Mouse (Mus musculus) embryonic facial prominence, embryonic 14.5 days (tissue): ENCODE data around the gene Vmn2r99. TPM values are rescaled to one million over a fixed set of nuclear protein-coding genes. Genes with fewer than 3 reads are reported as not detected.

Experiments
- ATAC-seq: fragments of 200-750 bp; cut with Nextera tagmentation; 2 replicates; pipeline ENCODE4 v1.8.0; 2017; ENCODE audit warnings: low read depth, moderate number of reproducible peaks, moderate TSS enrichment
- DNase-seq: peaks from one replicate; pipeline ENCODE4 v3.0.0-alpha.2; 2015; ENCODE audit warnings: low spot score
- H3K27ac ChIP-seq: fragments of 300-500 bp; sonication (generic); replicated peaks from 2 replicates; pipeline ENCODE4 v1.5.1; 2014; ENCODE audit warnings: low read depth, mild to moderate bottlenecking, low read length, moderate library complexity
- H3K27me3 ChIP-seq: fragments of 300-500 bp; sonication (generic); replicated peaks from 2 replicates; pipeline ENCODE4 v1.6.1; 2014; ENCODE audit warnings: low read length; ENCODE audit not compliant: control insufficient read depth, insufficient read depth
- H3K36me3 ChIP-seq: fragments of 300-500 bp; sonication (generic); 2 replicates; pipeline ENCODE4 v1.6.1; 2014; ENCODE audit warnings: low read length, mixed read lengths; ENCODE audit not compliant: control insufficient read depth, insufficient read depth
- H3K4me1 ChIP-seq: fragments of 300-500 bp; sonication (generic); 2 replicates; pipeline ENCODE4 v1.6.1; 2014; ENCODE audit warnings: antibody characterized with exemption, low read length; ENCODE audit not compliant: control insufficient read depth, insufficient read depth
- H3K4me2 ChIP-seq: fragments of 300-500 bp; sonication (generic); 2 replicates; pipeline ENCODE4 v1.6.1; 2014; ENCODE audit warnings: low read depth, mild to moderate bottlenecking, low read length, moderate library complexity, mixed read lengths
- H3K4me3 ChIP-seq: fragments of 300-500 bp; sonication (generic); 2 replicates; pipeline ENCODE4 v1.5.1; 2014; ENCODE audit warnings: low read depth, mild to moderate bottlenecking, low read length
- H3K9ac ChIP-seq: fragments of 300-500 bp; sonication (generic); 2 replicates; pipeline ENCODE4 v1.6.1; 2014; ENCODE audit warnings: low read depth, mild to moderate bottlenecking, low read length, moderate library complexity, mixed read lengths
- H3K9me3 ChIP-seq: fragments of 300-500 bp; sonication (generic); 2 replicates; pipeline ENCODE4 v1.6.1; 2016; ENCODE audit warnings: low read length; ENCODE audit not compliant: control insufficient read depth
- WGBS: fragments of 180-500 bp; shearing (Covaris S2); extraction: QIAGEN DNeasy Blood & Tissue Kit; methylation state at CpG from one replicate; pipeline ENCODE4 v1.1.7; 2014; 5-methylcytosine and 5-hydroxymethylcytosine counted together
- polyA plus RNA-seq: library from polyadenylated mRNA; unstranded; fragments of >200 nt; fragmentation: Nextera tagmentation; extraction: Ambion mirVana; gene quantifications from 2 replicates; pipeline ENCODE4 v1.2.1, GENCODE M21; 2014

The Vmn2r99 gene
- polyA plus RNA-seq, result not detected in 2 replicates

GRCm38 (mm10) chr17:19361649-19362048, at the start of gene Vmn2r99:
Gene Vmn2r99, plus strand, starts transcription at chr17:19361949.
- Histone ChIP-seq H3K9me3 (no peaks in the 10 kb centered on the region), H3K36me3 (no peaks in the 10 kb centered on the region), H3K4me3 (no peak within 1 kb of the TSS), H3K27ac (no peak within 1 kb of the TSS), H3K9ac (no peak within 1 kb of the TSS), H3K4me2 (no peak within 1 kb of the TSS), H3K4me1 (no peaks in the 10 kb centered on the region), H3K27me3 (no peaks in the 10 kb centered on the region)
- ATAC-seq (no peak), DNase-seq (no peak)

DNA sequence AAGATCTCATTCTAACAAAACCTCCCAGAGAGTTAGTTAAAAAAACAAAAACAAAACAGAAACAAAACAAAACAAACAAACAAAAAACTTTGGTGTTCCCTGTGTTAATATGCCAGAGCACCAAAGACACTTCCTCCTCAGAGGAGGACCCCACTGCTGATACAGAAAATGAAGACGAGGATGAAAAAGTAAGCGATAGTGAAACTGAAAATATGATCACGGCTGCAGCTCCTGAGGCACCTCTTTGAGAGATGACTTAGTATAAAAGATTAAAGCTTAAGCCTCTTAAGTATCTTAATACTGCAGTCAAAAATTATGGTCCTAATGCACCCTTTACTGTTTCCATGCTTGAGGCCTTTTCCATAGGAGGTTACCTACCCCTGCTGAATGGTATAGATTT, 75.9 kb downstream of the Vmn2r99 start:
- no peak for ATAC-seq
- H3K27ac ChIP-seq, result no peak overlapping the region
- H3K4me1 ChIP-seq, result no peaks in the 10 kb centered on the region
- no peak overlapping the region for H3K4me2 ChIP-seq
- no peak overlapping the region for H3K9ac ChIP-seq
- DNase-seq, result no peak
- no peaks in the 10 kb centered on the region for H3K27me3 ChIP-seq
- 91% methylated on average over 3 of the region's 3 CpGs for WGBS
- no peak overlapping the region for H3K4me3 ChIP-seq
- 0 out of 2 replicates have a peak, but pooled peaks cover 5% of the 10 kb centered on the region for H3K9me3 ChIP-seq
- no peaks in the 10 kb centered on the region for H3K36me3 ChIP-seq

- Histone ChIP-seq H3K4me2 (no peak overlapping the region), H3K9me3 (no peaks in the 10 kb centered on the region), H3K4me1 (no peaks in the 10 kb centered on the region), H3K36me3 (no peaks in the 10 kb centered on the region), H3K4me3 (no peak overlapping the region), H3K27me3 (no peaks in the 10 kb centered on the region), H3K9ac (no peak overlapping the region), H3K27ac (no peak overlapping the region)
- DNase-seq (no peak), ATAC-seq (no peak)
- 83% methylated on average over 1 of the region's 1 CpGs for WGBS
Observed at GRCm38 (mm10) chr17:19444932-19445331, 83.2 kb downstream of the Vmn2r99 start.

Other genes with a start within 250 kb of the Vmn2r99 start
- gene Vmn2r100, start 142.8 kb downstream of the Vmn2r99 start, polyA plus RNA-seq, result not detected in 2 replicates
- gene Vmn2r101, start 215.3 kb downstream of the Vmn2r99 start, polyA plus RNA-seq, result not detected in 2 replicates